Mouse (Mus musculus): ENCODE results near the gene Dnm3. TPM values are rescaled to one million over a fixed set of nuclear protein-coding genes. Genes with fewer than 3 reads are reported as not detected.

Dnm3 gene
- polyA plus RNA-seq, 1 experiment: not detected

DNA sequence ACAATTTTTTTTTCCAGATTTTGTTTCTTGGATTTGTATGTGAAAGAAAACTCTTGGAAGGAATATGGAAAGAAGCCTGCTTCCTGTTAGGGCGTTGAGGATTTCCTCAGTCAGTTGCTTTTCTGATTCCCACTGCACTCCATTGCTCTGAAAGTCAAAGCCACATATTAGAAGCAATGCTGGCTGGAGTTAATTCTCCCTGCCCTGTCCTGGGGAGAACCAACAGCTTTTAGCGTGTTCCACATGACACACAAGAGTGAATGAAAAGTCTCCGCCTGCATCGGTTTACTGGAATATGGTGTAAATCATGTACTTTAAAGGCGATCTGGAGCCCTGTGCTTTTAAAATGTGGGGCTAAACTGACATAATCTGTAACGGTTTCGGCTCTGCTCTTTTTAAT is 424.6 kb downstream of the Dnm3 start:
- H3K4me1 ChIP-seq (ENCODE audit: control insufficient read depth, insufficient read depth, low read length): no peaks in the 10 kb centered on the region
- no peak overlapping the region for H3K27ac ChIP-seq (ENCODE audit: insufficient read depth, low read depth, low read length)
- TF ChIP-seq CTCF (IDR thresholded peaks at IDR 0.05; ENCODE audit: insufficient read depth, low read depth, low read length) (no peak), POLR2A (IDR thresholded peaks at IDR 0.05; ENCODE audit: insufficient read depth, low read depth, low read length) (no peak)
- H3K4me3 ChIP-seq (ENCODE audit: insufficient read depth, low read depth, low read length): no peak overlapping the region
- WGBS: 58% methylated on average over 7 of the region's 7 CpGs

DNA sequence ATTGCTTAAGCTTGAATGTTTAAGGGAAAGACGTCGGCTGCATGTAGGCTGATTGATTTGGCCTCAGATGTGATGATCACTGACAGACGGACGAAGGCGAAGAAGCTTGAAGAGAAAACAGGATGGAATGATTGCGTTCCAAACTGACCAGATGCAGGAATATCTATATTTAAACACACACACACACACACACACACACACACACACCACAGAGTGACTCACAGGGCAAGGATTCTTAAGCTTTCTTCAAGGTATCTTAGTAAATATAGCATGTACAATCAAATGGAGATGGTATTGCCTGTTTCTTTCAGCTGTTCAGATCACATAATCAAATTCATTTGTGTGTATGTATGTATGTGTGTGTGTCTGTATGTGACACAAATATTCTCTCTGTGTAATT is 425.1 kb downstream of the Dnm3 start:
- Histone ChIP-seq H3K4me1 (ENCODE audit: control insufficient read depth, insufficient read depth, low read length) (0 out of 2 replicates have a peak, but pooled peaks cover under 1% of the 10 kb centered on the region), H3K4me3 (ENCODE audit: insufficient read depth, low read depth, low read length) (no peak overlapping the region), H3K27ac (ENCODE audit: insufficient read depth, low read depth, low read length) (no peak overlapping the region)
- WGBS: 83% methylated on average over 6 of the region's 6 CpGs
- TF ChIP-seq POLR2A (IDR thresholded peaks at IDR 0.05; ENCODE audit: insufficient read depth, low read depth, low read length): no peak
- TF ChIP-seq CTCF (IDR thresholded peaks at IDR 0.05; ENCODE audit: insufficient read depth, low read depth, low read length): no peak

DNA sequence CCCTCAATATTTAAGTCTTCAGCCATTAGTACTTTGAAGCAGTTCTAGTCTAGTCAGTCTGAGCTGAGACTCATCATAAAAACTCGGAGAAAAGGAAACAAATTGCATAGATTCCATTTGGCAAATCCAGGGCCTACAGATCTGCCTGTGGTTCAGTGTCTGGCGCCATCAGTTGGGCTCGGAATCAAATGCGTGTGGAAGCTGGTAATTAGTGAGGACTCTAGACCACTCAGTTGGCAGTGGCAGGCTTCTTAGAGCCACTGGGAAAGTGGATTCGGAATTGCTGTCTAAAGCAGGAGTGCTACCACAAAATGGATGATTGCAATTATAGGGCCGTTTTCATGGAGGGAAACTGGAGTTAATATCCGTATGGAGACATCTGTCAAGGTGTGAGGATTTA is 425.7 kb downstream of the Dnm3 start:
- H3K4me1 ChIP-seq (ENCODE audit: control insufficient read depth, insufficient read depth, low read length): 0 out of 2 replicates have a peak, but pooled peaks cover 2% of the 10 kb centered on the region
- H3K27ac ChIP-seq (ENCODE audit: insufficient read depth, low read depth, low read length): no peak overlapping the region
- 60% methylated on average over 7 of the region's 7 CpGs for WGBS
- no peak overlapping the region for H3K4me3 ChIP-seq (ENCODE audit: insufficient read depth, low read depth, low read length)
- TF ChIP-seq POLR2A (IDR thresholded peaks at IDR 0.05; ENCODE audit: insufficient read depth, low read depth, low read length) (no peak), CTCF (IDR thresholded peaks at IDR 0.05; ENCODE audit: insufficient read depth, low read depth, low read length) (no peak)

DNA sequence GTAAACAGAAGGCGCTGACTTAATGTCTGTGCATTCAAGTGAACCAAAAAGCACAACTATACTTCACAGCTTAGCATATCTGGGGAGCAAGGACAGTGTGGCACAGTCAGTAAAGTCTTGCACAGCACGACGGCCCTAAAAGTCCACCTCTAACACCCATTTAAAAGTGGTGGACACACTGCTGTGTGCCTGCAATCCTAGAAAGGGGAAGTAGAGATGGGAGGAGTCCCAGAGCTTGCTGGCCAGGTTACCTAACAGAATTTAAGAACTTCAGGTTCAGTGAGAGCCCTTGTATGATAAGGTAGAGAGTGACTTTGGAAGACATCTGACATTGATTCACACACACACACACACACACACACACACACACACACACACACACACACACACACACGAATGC is 426.1 kb downstream of the Dnm3 start:
- 0 out of 2 replicates have a peak, but pooled peaks cover 2% of the 10 kb centered on the region for H3K4me1 ChIP-seq (ENCODE audit: control insufficient read depth, insufficient read depth, low read length)
- no peak overlapping the region for H3K27ac ChIP-seq (ENCODE audit: insufficient read depth, low read depth, low read length)
- TF ChIP-seq CTCF (IDR thresholded peaks at IDR 0.05; ENCODE audit: insufficient read depth, low read depth, low read length) (no peak), POLR2A (IDR thresholded peaks at IDR 0.05; ENCODE audit: insufficient read depth, low read depth, low read length) (no peak)
- WGBS: 94% methylated on average over 4 of the region's 4 CpGs
- H3K4me3 ChIP-seq (ENCODE audit: insufficient read depth, low read depth, low read length): no peak overlapping the region

DNA sequence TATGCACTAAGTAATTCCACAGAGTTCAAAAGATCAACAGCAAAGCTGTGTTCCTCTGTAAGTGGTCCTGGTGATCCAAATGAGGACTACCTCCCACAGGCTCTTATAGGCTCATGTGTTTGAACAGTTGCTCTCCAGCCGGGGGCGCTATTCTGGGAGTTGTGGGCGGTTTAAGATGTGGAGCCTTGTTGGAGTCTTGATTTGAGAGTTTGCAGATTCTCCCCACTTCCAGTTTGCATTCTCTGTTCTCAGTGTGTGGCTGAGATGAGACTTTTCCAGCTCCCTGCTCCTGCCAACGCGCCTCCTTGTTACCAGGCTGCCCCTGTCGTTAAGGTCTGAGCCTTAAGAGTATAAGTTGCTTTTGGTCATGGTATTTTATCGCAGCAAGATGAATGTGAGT is 430.2 kb downstream of the Dnm3 start:
- Histone ChIP-seq H3K27ac (ENCODE audit: insufficient read depth, low read depth, low read length) (no peak overlapping the region), H3K4me1 (ENCODE audit: control insufficient read depth, insufficient read depth, low read length) (0 out of 2 replicates have a peak, but pooled peaks cover 2% of the 10 kb centered on the region), H3K4me3 (ENCODE audit: insufficient read depth, low read depth, low read length) (no peak overlapping the region)
- TF ChIP-seq POLR2A (IDR thresholded peaks at IDR 0.05; ENCODE audit: insufficient read depth, low read depth, low read length) (no peak), CTCF (IDR thresholded peaks at IDR 0.05; ENCODE audit: insufficient read depth, low read depth, low read length) (no peak)
- 81% methylated on average over 7 of the region's 7 CpGs for WGBS

DNA sequence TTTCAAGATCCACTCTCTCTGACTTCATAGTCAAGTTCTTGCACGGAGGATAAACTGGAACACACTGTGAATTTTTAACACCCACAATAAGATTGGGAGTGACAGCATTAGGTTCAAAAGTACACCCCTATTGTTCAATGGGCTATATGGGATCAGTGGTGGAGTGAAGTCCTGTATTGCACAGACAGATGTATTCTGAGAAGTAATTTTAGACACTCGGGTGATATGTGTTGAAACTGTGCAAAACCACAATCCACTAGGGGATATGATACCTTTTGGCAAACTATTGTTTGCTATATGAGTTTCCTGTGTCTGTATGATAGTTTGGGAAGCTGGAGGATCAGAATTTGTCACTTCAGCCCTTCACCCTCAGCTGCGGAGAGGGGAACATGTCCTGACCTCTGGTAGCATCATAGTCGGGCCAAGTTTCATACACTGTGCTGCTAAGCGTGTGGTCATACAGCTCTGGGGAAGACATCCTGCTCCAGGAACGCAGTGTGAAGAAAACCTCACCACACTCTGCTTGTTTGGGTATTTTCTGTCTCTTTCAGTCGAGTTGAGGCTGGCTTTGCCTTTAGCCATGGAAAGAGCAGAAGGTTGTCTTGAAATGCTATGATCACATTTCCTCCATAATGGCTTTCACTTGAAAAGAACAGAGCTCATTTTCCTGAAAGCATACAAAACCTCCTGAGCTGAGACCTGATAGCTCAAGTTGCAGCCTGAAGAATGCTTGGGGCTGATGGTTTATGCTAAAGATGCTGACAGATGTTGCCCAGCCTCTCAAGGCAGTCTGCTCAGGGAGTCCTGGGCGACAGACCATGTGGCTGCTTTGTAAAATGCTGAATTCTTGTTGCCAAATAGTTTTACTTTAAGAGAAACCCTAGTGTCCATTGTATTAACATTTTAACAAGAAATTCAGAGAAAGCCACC is 433.8 kb downstream of the Dnm3 start:
- Histone ChIP-seq H3K4me1 (ENCODE audit: control insufficient read depth, insufficient read depth, low read length) (0 out of 2 replicates have a peak, but pooled peaks cover 4% of the 10 kb centered on the region), H3K27ac (ENCODE audit: insufficient read depth, low read depth, low read length) (no peak overlapping the region), H3K4me3 (ENCODE audit: insufficient read depth, low read depth, low read length) (no peak overlapping the region)
- TF ChIP-seq CTCF (IDR thresholded peaks at IDR 0.05; ENCODE audit: insufficient read depth, low read depth, low read length): no peak
- no peak for TF ChIP-seq POLR2A (IDR thresholded peaks at IDR 0.05; ENCODE audit: insufficient read depth, low read depth, low read length)
- 80% methylated on average over 8 of the region's 8 CpGs for WGBS

DNA sequence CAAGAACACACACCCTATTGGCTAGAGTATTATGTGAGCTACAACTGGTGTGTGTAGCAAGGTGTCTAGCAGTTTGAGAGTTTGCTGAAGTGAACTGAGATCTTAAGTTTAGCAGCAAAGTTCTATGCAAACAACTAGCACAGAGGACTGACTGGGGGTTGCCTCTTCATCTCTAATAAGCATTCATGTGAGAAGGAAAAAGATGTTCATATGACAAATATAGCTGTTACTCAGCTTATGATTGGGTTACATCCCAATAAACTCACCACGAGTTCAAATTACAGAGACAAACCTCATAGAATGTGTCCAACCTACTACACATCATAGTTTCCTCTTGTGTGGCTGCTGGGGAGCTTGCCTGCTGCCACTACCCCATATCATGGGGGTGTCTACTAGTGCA is 434.6 kb downstream of the Dnm3 start:
- 87% methylated on average over 1 of the region's 1 CpGs for WGBS
- Histone ChIP-seq H3K4me1 (ENCODE audit: control insufficient read depth, insufficient read depth, low read length) (0 out of 2 replicates have a peak, but pooled peaks cover 4% of the 10 kb centered on the region), H3K27ac (ENCODE audit: insufficient read depth, low read depth, low read length) (no peak overlapping the region), H3K4me3 (ENCODE audit: insufficient read depth, low read depth, low read length) (no peak overlapping the region)
- TF ChIP-seq CTCF (IDR thresholded peaks at IDR 0.05; ENCODE audit: insufficient read depth, low read depth, low read length): no peak
- TF ChIP-seq POLR2A (IDR thresholded peaks at IDR 0.05; ENCODE audit: insufficient read depth, low read depth, low read length): no peak

DNA sequence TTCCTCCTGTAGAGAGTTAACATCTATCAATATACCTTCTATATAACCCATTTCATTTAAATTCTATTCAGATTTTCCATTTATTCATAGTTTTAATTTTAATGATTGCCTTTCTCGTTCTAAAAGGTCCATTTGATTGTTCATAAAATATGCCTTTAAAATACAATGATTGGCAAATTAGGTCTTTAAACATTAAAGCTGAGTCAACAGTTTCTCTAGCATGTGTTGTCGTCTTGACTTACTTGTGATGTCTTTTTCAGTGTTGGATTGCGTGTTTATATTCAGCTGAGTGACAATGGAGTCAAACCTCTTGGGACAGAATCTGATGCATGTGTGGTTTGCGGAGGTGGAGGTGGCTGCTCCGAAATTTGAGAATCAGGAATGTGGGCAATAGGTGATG is 435.4 kb downstream of the Dnm3 start:
- 93% methylated on average over 5 of the region's 5 CpGs for WGBS
- peaks cover 6% of the 10 kb centered on the region for H3K4me1 ChIP-seq (ENCODE audit: control insufficient read depth, insufficient read depth, low read length)
- H3K27ac ChIP-seq (ENCODE audit: insufficient read depth, low read depth, low read length): no peak overlapping the region
- no peak overlapping the region for H3K4me3 ChIP-seq (ENCODE audit: insufficient read depth, low read depth, low read length)
- TF ChIP-seq POLR2A (IDR thresholded peaks at IDR 0.05; ENCODE audit: insufficient read depth, low read depth, low read length): no peak
- no peak for TF ChIP-seq CTCF (IDR thresholded peaks at IDR 0.05; ENCODE audit: insufficient read depth, low read depth, low read length)

DNA sequence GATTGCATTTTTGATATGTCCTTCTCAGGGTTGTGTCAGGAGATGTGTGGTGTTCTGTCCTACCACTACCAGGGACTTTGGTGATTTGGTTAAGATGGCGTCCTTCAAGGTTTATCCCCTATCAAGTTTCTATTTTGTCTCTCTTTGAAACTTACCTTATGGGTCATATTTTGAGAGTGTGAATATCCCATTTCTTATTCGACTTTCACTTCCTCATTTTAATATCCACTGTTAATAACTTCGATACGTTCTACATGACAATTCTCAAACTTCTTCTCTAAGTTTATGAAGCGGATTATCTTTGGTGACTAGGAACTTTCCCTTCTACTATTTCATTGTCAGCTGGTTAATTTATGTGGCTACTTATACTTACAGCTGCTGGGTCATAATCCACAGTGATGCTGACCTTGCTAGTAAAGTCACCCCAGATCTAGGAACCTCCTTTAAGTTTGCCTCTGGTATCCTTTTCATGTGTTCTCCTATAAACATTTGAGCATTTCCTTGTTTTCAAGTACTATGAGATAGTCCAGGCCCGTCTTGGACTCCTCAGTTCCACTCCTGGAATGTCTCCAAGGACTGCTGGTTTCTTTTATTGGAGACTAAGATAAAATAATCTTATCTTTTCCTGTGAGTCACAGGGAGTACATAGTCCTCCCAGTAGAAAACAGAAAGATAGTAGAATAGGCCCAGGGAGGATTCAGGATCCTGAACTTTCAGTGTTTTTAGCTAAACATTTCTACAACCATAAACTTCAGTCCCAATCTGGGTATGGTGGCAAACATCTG is 437.2 kb downstream of the Dnm3 start:
- TF ChIP-seq CTCF (IDR thresholded peaks at IDR 0.05; ENCODE audit: insufficient read depth, low read depth, low read length): no peak
- no peak for TF ChIP-seq POLR2A (IDR thresholded peaks at IDR 0.05; ENCODE audit: insufficient read depth, low read depth, low read length)
- Histone ChIP-seq H3K4me1 (ENCODE audit: control insufficient read depth, insufficient read depth, low read length) (peaks cover 9% of the 10 kb centered on the region), H3K27ac (ENCODE audit: insufficient read depth, low read depth, low read length) (no peak overlapping the region), H3K4me3 (ENCODE audit: insufficient read depth, low read depth, low read length) (no peak overlapping the region)
- 95% methylated on average over 6 of the region's 6 CpGs for WGBS

Measured in olfactory bulb, adult 2 months (tissue).